Mouse (Mus musculus) liver, postnatal 0 days (tissue): Measurements from ENCODE around the gene Cep112.

Experiments
- CTCF ChIP-seq: sonication (generic); IDR thresholded peaks from 2 replicates; pipeline ENCODE4 v1.5.1; 2016; ENCODE audit warnings: antibody characterized with exemption, low read depth
- EP300 ChIP-seq: IDR thresholded peaks from 2 replicates; pipeline ENCODE4 v1.6.1; 2016; ENCODE audit warnings: antibody characterized with exemption, low read depth, mild to moderate bottlenecking

DNA sequence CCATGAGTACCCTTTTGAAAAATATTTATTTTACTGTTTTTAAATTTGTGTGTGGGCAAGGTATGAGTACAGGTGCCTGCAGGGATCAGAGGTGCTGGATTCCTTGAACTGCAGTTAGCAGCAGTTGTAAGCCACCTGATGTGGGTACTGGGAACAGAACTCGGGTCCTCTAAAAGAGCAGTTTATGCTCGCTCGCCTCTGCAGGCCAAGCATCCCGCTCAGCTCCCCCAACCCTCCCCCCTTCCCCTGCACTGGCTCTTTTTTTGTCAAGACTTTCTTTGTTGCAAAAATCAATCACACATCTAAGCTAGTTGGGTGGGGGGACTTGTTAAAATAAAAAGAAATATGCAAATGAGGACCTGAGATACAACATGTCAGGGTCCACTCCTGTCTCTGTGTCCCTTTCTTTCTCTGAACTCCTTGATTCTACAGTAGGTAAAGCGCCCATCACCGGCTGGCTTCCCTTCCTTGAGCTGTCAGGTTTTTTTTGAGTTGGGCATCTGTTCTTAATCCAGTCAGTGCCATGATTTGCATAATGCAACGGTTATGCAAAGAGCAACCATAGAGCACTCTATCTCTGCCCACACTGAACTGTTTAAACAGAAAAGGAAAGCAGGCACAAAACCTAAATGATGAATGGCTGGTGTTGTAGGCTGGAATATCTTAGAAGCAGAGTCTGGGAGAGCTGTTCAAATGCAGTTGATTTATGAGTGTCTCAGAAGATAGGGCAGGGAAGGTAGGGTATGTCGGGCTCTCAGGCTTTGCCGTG lies 14.9 kb upstream of the Cep112 start:
- TF ChIP-seq CTCF (no peak), EP300 (no peak)
